Mouse (Mus musculus): Measurements from ENCODE around the gene Trp53tg5. TPM values are rescaled to one million over a fixed set of nuclear protein-coding genes. Genes with fewer than 3 reads are reported as not detected.

Gene Trp53tg5
- total RNA-seq, 2 experiments from 2014 or later = not detected

- peak; percentile 98 for ATAC-seq (ENCODE audit: poor library complexity, severe bottlenecking)
Observed at GRCm38 (mm10) chr2:164496847-164497690, 23.5 kb upstream of the Trp53tg5 start, which contains the start of gene Pigt. Gene Pigt, plus strand, starts transcription at chr2:164497520.

- no peak for ATAC-seq (ENCODE audit: poor library complexity, severe bottlenecking)
Observed at GRCm38 (mm10) chr2:164496331-164496730, 22.8 kb upstream of the Trp53tg5 start.

GRCm38 (mm10) chr2:164494126-164494525, 20.6 kb upstream of the Trp53tg5 start:
- no peak for ATAC-seq (ENCODE audit: poor library complexity, severe bottlenecking)

GRCm38 (mm10) chr2:164487812-164488211, 14.3 kb upstream of the Trp53tg5 start:
- no peak for ATAC-seq (ENCODE audit: poor library complexity, severe bottlenecking)

- peak; percentile 17; the same call in 1 of the 2 replicates for ATAC-seq (ENCODE audit: poor library complexity, severe bottlenecking)
Observed at GRCm38 (mm10) chr2:164487115-164487527, 13.6 kb upstream of the Trp53tg5 start.

GRCm38 (mm10) chr2:164486258-164487114, 13.0 kb upstream of the Trp53tg5 start:
- peak; percentile 36 for ATAC-seq (ENCODE audit: poor library complexity, severe bottlenecking)

- ATAC-seq (ENCODE audit: poor library complexity, severe bottlenecking) = peak; percentile 25; the same call in 1 of the 2 replicates
Observed at GRCm38 (mm10) chr2:164485681-164486257, 12.2 kb upstream of the Trp53tg5 start, which contains the start of gene Dbndd2. Gene Dbndd2, plus strand, starts transcription at chr2:164486106.

- ATAC-seq (ENCODE audit: poor library complexity, severe bottlenecking) = peak; percentile 82
Observed at GRCm38 (mm10) chr2:164470254-164470653, 3.3 kb downstream of the Trp53tg5 start.

- ATAC-seq (ENCODE audit: poor library complexity, severe bottlenecking) = no peak
Observed at GRCm38 (mm10) chr2:164466787-164467186, 6.7 kb downstream of the Trp53tg5 start.

- no peak for ATAC-seq (ENCODE audit: poor library complexity, severe bottlenecking)
Observed at GRCm38 (mm10) chr2:164465161-164465560, 8.4 kb downstream of the Trp53tg5 start.

GRCm38 (mm10) chr2:164460745-164461551, 12.6 kb downstream of the Trp53tg5 start, which contains the start of gene Gm20458:
Gene Gm20458, plus strand, starts transcription at chr2:164460967.
- ATAC-seq (ENCODE audit: poor library complexity, severe bottlenecking) = peak; percentile 95

- ATAC-seq (ENCODE audit: poor library complexity, severe bottlenecking) = no peak
Observed at GRCm38 (mm10) chr2:164458535-164458934, 15.0 kb downstream of the Trp53tg5 start.

GRCm38 (mm10) chr2:164457942-164458341, 15.6 kb downstream of the Trp53tg5 start:
- ATAC-seq (ENCODE audit: poor library complexity, severe bottlenecking) = no peak

- ATAC-seq (ENCODE audit: poor library complexity, severe bottlenecking) = no peak
Observed at GRCm38 (mm10) chr2:164456864-164457300, 16.6 kb downstream of the Trp53tg5 start, which contains the start of gene Sys1. Gene Sys1, plus strand, starts transcription at chr2:164456964.

GRCm38 (mm10) chr2:164456413-164456812, 17.1 kb downstream of the Trp53tg5 start:
- ATAC-seq (ENCODE audit: poor library complexity, severe bottlenecking) = no peak

GRCm38 (mm10) chr2:164455421-164456190, 17.9 kb downstream of the Trp53tg5 start:
- ATAC-seq (ENCODE audit: poor library complexity, severe bottlenecking) = no peak

- ATAC-seq (ENCODE audit: poor library complexity, severe bottlenecking) = peak; percentile 81
Observed at GRCm38 (mm10) chr2:164454846-164455245, 18.7 kb downstream of the Trp53tg5 start.

- no peak for ATAC-seq (ENCODE audit: poor library complexity, severe bottlenecking)
Observed at GRCm38 (mm10) chr2:164453887-164454500, 19.5 kb downstream of the Trp53tg5 start.
